Mouse (Mus musculus): Measurements from ENCODE around the gene Spc25. TPM values are rescaled to one million over a fixed set of nuclear protein-coding genes. Genes with fewer than 3 reads are reported as not detected.
A peak's percentile ranks its signal among the peaks of the same experiment; 100 is the strongest.

The Spc25 gene
- polyA plus RNA-seq (2011; ENCODE audit: insufficient read depth, insufficient read length, low replicate concordance, missing spikeins), result 50.0 and 66.2 TPM in 2 replicates

GRCm38 (mm10) chr2:69205791-69206351 is at the start of gene Spc25:
Spc25 (minus strand) TSS chr2:69206194.
- WGBS, result under 1% methylated on average over 46 of the region's 46 CpGs
- Histone ChIP-seq H3K4me3 (replicated peaks; ENCODE audit: control insufficient read depth, low read depth, low read length) (peak within 1 kb of the TSS; percentile 83), H3K27ac (ENCODE audit: control insufficient read depth, insufficient read depth, low read depth, low read length, poor library complexity) (peak within 1 kb of the TSS; percentile 54; the same call in 1 of the 2 replicates), H3K4me1 (ENCODE audit: control insufficient read depth, insufficient read depth, low read length) (no peaks in the 10 kb centered on the region)
- no peak for TF ChIP-seq CTCF (IDR thresholded peaks at IDR 0.05; ENCODE audit: control insufficient read depth, insufficient read depth, low read length)
- peak; percentile 90; the same call in 1 of the 2 replicates for TF ChIP-seq POLR2A (IDR thresholded peaks at IDR 0.05; ENCODE audit: borderline replicate concordance, control insufficient read depth, low read depth, low read length)

- Histone ChIP-seq H3K27ac (ENCODE audit: control insufficient read depth, insufficient read depth, low read depth, low read length, poor library complexity) (no peak overlapping the region), H3K4me1 (ENCODE audit: control insufficient read depth, insufficient read depth, low read length) (no peaks in the 10 kb centered on the region; the same call in 1 of the 2 replicates), H3K4me3 (replicated peaks; ENCODE audit: control insufficient read depth, low read depth, low read length) (no peak overlapping the region)
- TF ChIP-seq CTCF (IDR thresholded peaks at IDR 0.05; ENCODE audit: control insufficient read depth, insufficient read depth, low read length) (no peak), POLR2A (IDR thresholded peaks at IDR 0.05; ENCODE audit: borderline replicate concordance, control insufficient read depth, low read depth, low read length) (no peak)
- 77% methylated on average over 16 of the region's 16 CpGs for WGBS
Observed at GRCm38 (mm10) chr2:69248221-69248755, 42.3 kb upstream of the Spc25 start.

- 94% methylated on average over 1 of the region's 1 CpGs for WGBS
- TF ChIP-seq POLR2A (IDR thresholded peaks at IDR 0.05; ENCODE audit: borderline replicate concordance, control insufficient read depth, low read depth, low read length) (no peak), CTCF (IDR thresholded peaks at IDR 0.05; ENCODE audit: control insufficient read depth, insufficient read depth, low read length) (no peak)
- no peak overlapping the region for H3K27ac ChIP-seq (ENCODE audit: control insufficient read depth, insufficient read depth, low read depth, low read length, poor library complexity)
- no peak overlapping the region for H3K4me3 ChIP-seq (replicated peaks; ENCODE audit: control insufficient read depth, low read depth, low read length)
- H3K4me1 ChIP-seq (ENCODE audit: control insufficient read depth, insufficient read depth, low read length), result no peaks in the 10 kb centered on the region; the same call in 1 of the 2 replicates
Observed at GRCm38 (mm10) chr2:69247081-69247480, 41.1 kb upstream of the Spc25 start.

GRCm38 (mm10) chr2:69244924-69245323 is 38.9 kb upstream of the Spc25 start:
- Histone ChIP-seq H3K4me3 (replicated peaks; ENCODE audit: control insufficient read depth, low read depth, low read length) (no peak overlapping the region), H3K27ac (ENCODE audit: control insufficient read depth, insufficient read depth, low read depth, low read length, poor library complexity) (no peak overlapping the region), H3K4me1 (ENCODE audit: control insufficient read depth, insufficient read depth, low read length) (no peaks in the 10 kb centered on the region; the same call in 1 of the 2 replicates)
- TF ChIP-seq CTCF (IDR thresholded peaks at IDR 0.05; ENCODE audit: control insufficient read depth, insufficient read depth, low read length) (no peak), POLR2A (IDR thresholded peaks at IDR 0.05; ENCODE audit: borderline replicate concordance, control insufficient read depth, low read depth, low read length) (no peak)
- 66% methylated on average over 2 of the region's 2 CpGs for WGBS

GRCm38 (mm10) chr2:69239315-69239714 is 33.3 kb upstream of the Spc25 start:
- Histone ChIP-seq H3K27ac (ENCODE audit: control insufficient read depth, insufficient read depth, low read depth, low read length, poor library complexity) (no peak overlapping the region), H3K4me1 (ENCODE audit: control insufficient read depth, insufficient read depth, low read length) (no peaks in the 10 kb centered on the region; the same call in 1 of the 2 replicates), H3K4me3 (replicated peaks; ENCODE audit: control insufficient read depth, low read depth, low read length) (no peak overlapping the region)
- 86% methylated on average over 9 of the region's 9 CpGs for WGBS
- TF ChIP-seq CTCF (IDR thresholded peaks at IDR 0.05; ENCODE audit: control insufficient read depth, insufficient read depth, low read length), result no peak
- no peak for TF ChIP-seq POLR2A (IDR thresholded peaks at IDR 0.05; ENCODE audit: borderline replicate concordance, control insufficient read depth, low read depth, low read length)

GRCm38 (mm10) chr2:69234976-69235678 is 29.1 kb upstream of the Spc25 start:
- 85% methylated on average over 5 of the region's 5 CpGs for WGBS
- H3K4me3 ChIP-seq (replicated peaks; ENCODE audit: control insufficient read depth, low read depth, low read length), result no peak overlapping the region
- no peak overlapping the region for H3K27ac ChIP-seq (ENCODE audit: control insufficient read depth, insufficient read depth, low read depth, low read length, poor library complexity)

GRCm38 (mm10) chr2:69232101-69232500 is 26.1 kb upstream of the Spc25 start:
- Histone ChIP-seq H3K4me1 (ENCODE audit: control insufficient read depth, insufficient read depth, low read length) (no peaks in the 10 kb centered on the region), H3K27ac (ENCODE audit: control insufficient read depth, insufficient read depth, low read depth, low read length, poor library complexity) (no peak overlapping the region), H3K4me3 (replicated peaks; ENCODE audit: control insufficient read depth, low read depth, low read length) (no peak overlapping the region)
- TF ChIP-seq CTCF (IDR thresholded peaks at IDR 0.05; ENCODE audit: control insufficient read depth, insufficient read depth, low read length) (no peak), POLR2A (IDR thresholded peaks at IDR 0.05; ENCODE audit: borderline replicate concordance, control insufficient read depth, low read depth, low read length) (no peak)

More at GRCm38 (mm10) chr2:69234976-69235678, 29.1 kb upstream of the Spc25 start:
- H3K4me1 ChIP-seq (ENCODE audit: control insufficient read depth, insufficient read depth, low read length), result no peaks in the 10 kb centered on the region
- TF ChIP-seq POLR2A (IDR thresholded peaks at IDR 0.05; ENCODE audit: borderline replicate concordance, control insufficient read depth, low read depth, low read length), result no peak
- no peak for TF ChIP-seq CTCF (IDR thresholded peaks at IDR 0.05; ENCODE audit: control insufficient read depth, insufficient read depth, low read length)

GRCm38 (mm10) chr2:69230137-69230536 is 24.1 kb upstream of the Spc25 start:
- H3K4me3 ChIP-seq (replicated peaks; ENCODE audit: control insufficient read depth, low read depth, low read length), result no peak overlapping the region
- no peak overlapping the region for H3K27ac ChIP-seq (ENCODE audit: control insufficient read depth, insufficient read depth, low read depth, low read length, poor library complexity)
- TF ChIP-seq POLR2A (IDR thresholded peaks at IDR 0.05; ENCODE audit: borderline replicate concordance, control insufficient read depth, low read depth, low read length) (no peak), CTCF (IDR thresholded peaks at IDR 0.05; ENCODE audit: control insufficient read depth, insufficient read depth, low read length) (no peak)
- no peaks in the 10 kb centered on the region for H3K4me1 ChIP-seq (ENCODE audit: control insufficient read depth, insufficient read depth, low read length)
- 69% methylated on average over 2 of the region's 2 CpGs for WGBS
